Mouse (Mus musculus): Measurements from ENCODE around the gene Sinhcaf.
"Not testable (repeated sequence)": the region's sequence is repeated elsewhere in the genome, so short reads cannot be mapped to it uniquely, and the experiment has no call there.

The Sinhcaf gene

DNA sequence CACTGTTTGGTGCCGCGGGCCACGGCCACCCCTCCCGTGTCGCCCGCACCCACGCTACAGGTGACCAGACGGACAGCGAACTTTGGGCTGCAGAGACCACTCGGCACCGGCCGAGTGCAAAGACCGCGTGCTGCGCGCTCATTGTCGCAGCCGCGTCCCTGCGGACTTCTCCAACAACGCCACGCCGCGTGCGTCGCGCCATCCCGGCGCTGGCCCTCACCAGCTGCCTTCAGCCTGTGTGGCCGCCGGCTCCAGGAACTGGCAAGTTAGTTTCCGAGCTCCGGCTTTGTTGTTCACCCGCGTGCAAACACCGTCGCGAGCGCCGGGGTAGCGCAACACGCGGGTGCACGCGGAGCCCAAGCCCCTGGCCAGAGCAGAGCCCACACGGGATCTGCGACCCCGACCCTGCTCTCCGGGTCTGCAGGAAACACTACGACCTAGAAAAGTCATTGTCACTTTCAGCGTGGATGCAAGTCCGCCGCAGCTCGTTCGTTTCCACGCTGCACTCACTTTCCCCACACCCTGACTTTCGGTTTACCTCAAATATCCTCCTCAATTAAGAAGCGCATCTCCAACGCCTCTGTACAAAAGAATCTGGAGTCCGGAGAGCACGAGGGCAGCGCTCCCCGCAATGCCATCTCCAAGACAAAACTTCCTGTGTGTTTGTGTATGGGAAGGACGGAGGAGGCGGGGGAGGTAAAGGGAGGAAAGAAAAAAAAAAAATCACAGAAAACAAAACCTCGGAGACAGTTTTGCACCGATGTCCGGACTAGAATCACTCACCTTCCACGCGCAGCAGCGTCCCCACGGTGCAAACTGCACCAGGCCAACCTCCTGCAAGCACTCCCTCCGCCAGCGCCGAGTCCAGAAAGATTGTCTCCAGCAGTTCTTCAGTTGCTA is 508 bp downstream of the Sinhcaf start:
- DNase-seq (ENCODE audit: low spot score in 2 of 2), result peak; percentile 26 to 32

GRCm38 (mm10) chr6:148944767-148945508 is 1.3 kb downstream of the Sinhcaf start:
- peak; percentile 66 to 67 for DNase-seq (ENCODE audit: low spot score in 2 of 2)

GRCm38 (mm10) chr6:148944344-148944766 is 1.9 kb downstream of the Sinhcaf start:
- no peak for DNase-seq (ENCODE audit: low spot score in 2 of 2)

DNA sequence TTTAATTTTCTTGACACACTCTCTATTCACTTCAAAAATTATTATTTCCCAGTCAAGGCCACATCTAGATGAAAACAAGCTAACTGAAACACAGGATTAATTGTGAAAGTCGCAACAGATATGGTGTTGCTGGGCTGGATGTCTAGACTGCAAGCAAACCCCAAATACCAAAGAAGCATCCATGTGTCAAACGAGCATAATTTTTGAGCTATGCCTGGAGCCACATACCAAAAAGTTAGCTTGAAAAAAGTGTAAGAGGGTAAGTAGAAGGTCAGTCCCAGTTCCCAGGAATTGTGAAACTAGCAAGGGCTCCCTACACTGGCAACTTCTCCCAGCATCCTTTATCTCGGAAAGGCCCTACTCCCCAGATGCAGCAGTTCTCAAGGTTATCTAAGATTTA is 2.6 kb downstream of the Sinhcaf start:
- no peak for DNase-seq (ENCODE audit: low spot score in 2 of 2)

DNA sequence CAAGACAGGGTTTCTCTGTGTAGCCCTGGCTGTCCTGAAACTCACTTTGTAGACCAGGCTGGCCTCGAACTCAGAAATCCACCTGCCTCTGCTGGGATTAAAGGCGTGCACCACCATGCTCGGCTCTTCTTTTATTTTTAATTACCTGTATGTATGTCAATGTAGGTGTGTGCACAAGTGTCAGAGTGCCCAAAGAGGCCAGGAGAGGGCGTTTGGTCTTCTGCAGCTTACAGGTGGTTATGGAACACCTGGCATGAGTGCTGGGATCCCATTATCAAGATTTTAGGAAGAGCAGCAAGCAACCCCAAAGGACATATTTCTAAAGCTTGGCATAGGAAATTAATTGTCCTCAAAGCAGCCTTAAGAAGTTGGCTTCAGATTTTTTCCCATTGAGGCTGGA is 3.9 kb downstream of the Sinhcaf start:
- no peak for DNase-seq (ENCODE audit: low spot score in 2 of 2)

GRCm38 (mm10) chr6:148941880-148942279 is 4.4 kb downstream of the Sinhcaf start:
- DNase-seq (ENCODE audit: low spot score in 2 of 2), result no peak

DNA sequence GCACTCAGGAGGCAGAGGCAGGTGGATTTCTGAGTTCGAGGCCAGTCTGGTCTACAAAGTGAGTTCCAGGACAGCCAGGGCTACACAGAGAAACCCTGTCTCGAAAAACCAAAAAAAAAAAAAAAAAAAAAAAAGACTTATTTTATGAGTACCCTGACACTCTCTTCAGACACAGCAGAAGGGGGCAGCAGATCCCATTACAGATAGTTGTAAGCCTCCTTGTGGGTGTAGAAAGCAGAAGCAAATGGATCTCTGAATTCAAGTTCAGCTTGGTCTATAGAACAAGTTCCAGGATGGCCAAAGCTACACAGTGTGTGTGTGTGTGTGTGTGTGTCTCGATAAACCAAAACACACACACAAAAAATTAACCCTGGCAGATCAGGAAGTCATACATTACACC is 5.9 kb downstream of the Sinhcaf start:
- peak; percentile 55 to 59 for DNase-seq (ENCODE audit: low spot score in 2 of 2)

DNA sequence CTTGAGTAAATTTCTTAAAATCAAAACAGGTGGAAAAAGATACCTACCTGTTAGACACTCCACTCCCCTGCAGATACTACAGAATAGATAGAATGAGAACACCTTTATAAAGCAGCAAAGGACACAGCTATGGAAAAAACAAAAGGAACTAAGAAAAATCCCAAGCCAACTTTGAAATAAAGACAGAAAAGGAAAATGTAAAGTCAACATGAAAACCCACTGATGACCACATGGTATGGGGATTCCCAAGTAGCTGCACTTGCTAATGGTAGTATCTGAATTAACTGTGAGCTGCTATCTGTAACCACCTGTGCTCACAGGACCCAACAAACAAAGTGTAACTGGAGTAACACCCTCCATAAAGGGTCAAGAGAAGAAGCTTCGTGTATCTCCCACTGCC is 8.6 kb downstream of the Sinhcaf start:
- no peak for DNase-seq (ENCODE audit: low spot score in 2 of 2)

DNA sequence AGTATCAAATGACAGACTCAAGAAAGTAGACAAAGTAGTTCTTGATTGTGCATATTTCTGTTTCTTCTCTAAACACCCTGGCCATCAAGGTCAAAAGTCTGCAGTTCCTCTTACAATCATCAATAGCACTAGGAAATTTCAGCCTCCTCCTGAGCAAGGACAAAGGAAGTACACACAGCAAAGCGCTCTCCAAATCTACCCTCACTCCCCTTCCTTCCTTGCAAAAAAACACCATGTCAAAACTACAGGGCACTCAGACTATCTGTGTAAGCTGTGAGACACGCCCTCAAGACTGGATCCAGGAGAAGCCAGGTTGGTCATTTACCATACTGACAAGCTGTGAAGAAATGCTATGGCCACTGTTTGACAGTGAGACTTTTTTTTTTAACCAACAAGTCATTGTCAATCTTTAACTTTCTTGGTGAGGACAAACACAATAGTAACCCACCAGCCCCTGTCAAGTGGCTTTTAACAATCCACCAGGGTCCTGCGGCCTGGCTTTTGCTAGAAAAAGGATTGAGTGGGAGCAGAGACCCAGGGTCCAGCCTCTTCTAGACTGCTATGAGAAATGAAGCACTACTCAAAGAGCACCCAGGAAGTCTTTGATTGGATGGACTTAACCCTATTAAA is 11.2 kb downstream of the Sinhcaf start:
- DNase-seq (ENCODE audit: low spot score in 2 of 2), result no peak

- DNase-seq (ENCODE audit: low spot score in 2 of 2), result peak in 1 of 2 experiments; percentile 11
Measured at GRCm38 (mm10) chr6:148931281-148931680, 15.0 kb downstream of the Sinhcaf start.

GRCm38 (mm10) chr6:148918841-148919398 is 27.3 kb downstream of the Sinhcaf start:
- no peak for DNase-seq (ENCODE audit: low spot score in 2 of 2)

- DNase-seq (ENCODE audit: low spot score in 2 of 2), result no peak
Measured at GRCm38 (mm10) chr6:148917672-148918071, 28.6 kb downstream of the Sinhcaf start.

- no peak for DNase-seq (ENCODE audit: low spot score in 2 of 2)
Measured at GRCm38 (mm10) chr6:148916817-148917216, 29.4 kb downstream of the Sinhcaf start.

- peak; percentile 39 to 57 for DNase-seq (ENCODE audit: low spot score in 2 of 2)
Measured at GRCm38 (mm10) chr6:148913938-148914337, 32.3 kb downstream of the Sinhcaf start.

- DNase-seq (ENCODE audit: low spot score in 2 of 2), result not testable (repeated sequence)
Measured at GRCm38 (mm10) chr6:148911906-148912305, 34.4 kb downstream of the Sinhcaf start.

GRCm38 (mm10) chr6:148906958-148907357 is 39.3 kb downstream of the Sinhcaf start:
- no peak for DNase-seq (ENCODE audit: low spot score in 2 of 2)

DNA sequence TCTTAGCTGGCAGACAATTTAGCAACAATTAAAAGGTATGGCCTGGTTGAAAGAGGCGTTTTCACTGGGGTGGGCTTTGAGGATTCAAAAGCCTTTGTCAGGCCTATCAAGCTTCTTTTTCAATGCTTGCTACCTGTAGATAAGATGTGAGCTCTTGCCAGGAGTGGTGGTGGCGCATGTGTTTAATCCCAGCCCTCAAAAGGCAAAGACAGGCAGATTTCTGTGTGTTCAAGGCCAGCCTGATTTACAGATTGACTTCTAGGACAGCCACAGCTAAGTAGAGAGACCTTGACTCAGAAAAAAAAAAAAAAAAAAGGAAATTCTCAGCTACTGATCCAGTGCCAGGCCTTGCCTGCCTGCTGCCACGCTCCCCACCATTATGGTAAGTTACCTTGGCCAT is 43.5 kb downstream of the Sinhcaf start:
- DNase-seq (ENCODE audit: low spot score in 2 of 2), result no peak

- no peak for DNase-seq (ENCODE audit: low spot score in 2 of 2)
Measured at GRCm38 (mm10) chr6:148896507-148896851, 49.8 kb downstream of the Sinhcaf start.

DNA sequence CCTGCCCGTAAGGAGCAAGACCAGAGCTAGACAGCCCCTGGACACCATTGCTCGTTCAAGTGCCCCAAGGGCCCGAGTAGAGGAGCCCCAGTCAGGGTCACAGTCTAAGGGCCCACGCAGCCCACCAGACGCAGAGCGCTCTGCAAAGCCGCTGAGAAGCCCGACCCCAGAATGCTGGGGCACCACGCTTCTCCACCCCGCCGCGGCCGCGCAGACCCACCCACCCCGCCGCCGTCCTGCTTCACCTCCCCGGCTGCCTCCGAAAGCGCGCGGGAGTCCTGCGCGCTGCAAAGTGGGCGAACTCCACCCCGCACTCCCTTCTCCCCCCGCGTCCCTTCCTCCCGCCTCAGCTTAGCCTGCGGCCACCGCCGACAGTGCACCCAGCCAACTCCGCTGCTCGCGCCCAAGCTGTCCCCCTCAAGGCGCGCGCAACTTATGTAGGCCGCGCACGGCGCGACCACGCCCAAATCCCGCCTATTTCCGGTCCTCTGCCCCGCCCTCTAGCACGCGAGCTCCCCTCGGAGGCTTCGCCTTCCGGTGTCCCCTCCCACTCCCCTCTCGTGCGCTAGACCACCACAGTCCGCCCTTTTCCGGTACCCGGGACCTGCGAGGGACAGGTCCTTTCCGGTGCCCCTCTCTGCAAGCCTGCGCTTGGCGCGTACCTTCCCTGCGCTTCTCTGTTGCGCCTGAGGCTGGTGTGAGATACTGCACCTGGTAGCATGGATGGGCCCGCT is 50.3 kb downstream of the Sinhcaf start, which contains the start of gene Caprin2:
Gene Caprin2, minus strand, starts transcription at position 465 of the 734 bp plus-strand sequence.
- DNase-seq (ENCODE audit: low spot score in 2 of 2), result peak; percentile 91 to 92

DNA sequence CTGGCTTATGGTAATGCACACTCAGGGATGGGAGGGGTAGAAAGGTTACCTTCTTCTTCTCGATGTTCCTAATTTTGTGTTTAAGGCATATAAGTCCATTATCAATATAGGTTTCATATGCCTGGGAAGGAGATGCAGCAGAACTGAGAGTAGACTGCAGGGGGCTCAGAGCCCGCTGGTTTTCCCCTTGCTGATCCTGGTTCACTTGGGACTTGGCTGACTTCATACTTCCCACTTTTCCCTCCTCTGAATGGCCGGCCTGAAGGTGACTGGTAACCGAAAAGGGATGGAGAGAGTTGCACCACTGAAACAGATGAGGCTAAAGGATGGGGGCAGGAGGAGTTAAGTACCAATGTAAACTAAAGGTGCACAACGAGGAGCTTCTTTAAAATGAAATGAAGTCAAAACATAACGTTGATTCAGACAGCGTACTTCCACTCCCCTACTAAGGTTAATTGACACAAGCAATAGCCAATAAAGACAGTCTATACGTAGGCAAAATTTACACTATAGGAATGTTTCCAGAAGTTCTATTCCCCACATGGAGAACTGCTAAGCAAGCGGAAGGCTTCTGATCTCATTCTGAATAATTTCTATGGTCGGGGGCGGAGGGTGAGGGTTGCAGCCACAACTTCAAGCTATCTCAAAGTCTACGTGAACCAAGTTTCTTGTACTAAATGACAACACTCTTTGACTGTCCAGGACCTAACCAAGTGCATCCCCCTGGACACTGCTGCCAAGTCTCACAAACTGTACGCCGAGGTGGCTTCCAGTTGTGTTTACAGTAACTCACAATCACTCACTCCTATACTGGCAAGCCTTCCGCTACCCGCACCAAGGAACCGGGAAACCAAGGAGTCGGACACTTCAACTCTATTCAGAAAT is 51.1 kb downstream of the Sinhcaf start:
- peak in 1 of 2 experiments; percentile 9 for DNase-seq (ENCODE audit: low spot score in 2 of 2)

Measured in spleen, postnatal 36 days (tissue).